Mouse (Mus musculus) lung, adult 2 months (tissue): ENCODE results near the gene Prkar1a.

Experiments used
- CTCF ChIP-seq: fragments of 200-500 bp; IDR thresholded peaks from 2 replicates; pipeline ENCODE4 v1.5.1; 2011; ENCODE audit warnings: mild to moderate bottlenecking, low read length, control low read depth; ENCODE audit not compliant: insufficient read depth
- POLR2A ChIP-seq: fragments of 200-500 bp; IDR thresholded peaks from 2 replicates; pipeline ENCODE4 v1.6.1; 2011; ENCODE audit warnings: low read depth, mild to moderate bottlenecking, control low read depth, low read length, borderline replicate concordance; ENCODE audit errors: extremely low read depth

- TF ChIP-seq CTCF (no peak), POLR2A (no peak)
Measured at GRCm38 (mm10) chr11:109680934-109681333, 31.7 kb downstream of the Prkar1a start.
